ENCODE assay signal across 18 mouse cellular contexts in the genomic region with DNA sequence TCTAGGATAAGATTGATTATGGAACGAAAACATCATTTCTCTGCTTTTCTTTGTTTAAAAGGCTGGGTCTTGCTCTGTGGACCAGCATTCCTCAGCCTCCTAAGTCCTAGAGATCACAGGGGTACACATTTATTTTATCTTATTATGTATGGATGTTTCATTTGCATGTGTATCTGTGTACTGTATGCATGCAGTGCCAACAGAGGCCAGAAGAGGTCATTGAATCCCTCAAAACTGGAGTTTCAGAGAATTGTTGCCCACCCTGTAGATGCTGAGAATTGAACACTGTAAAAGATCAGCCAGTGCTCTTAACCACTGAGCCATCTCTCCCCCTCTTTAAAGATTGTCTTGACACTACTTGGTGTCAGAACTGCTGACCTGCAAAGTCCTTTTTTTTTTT.
A peak's percentile ranks its signal among the peaks of the same experiment; 100 is the strongest.
DNase-seq lines count a peak whose midpoint lies in the region; ATAC-seq and TF ChIP-seq lines count a peak whose summit lies in the region.
"Had no signal": no experiment of that assay in that cellular context is flagged by ENCODE, and none has a peak within 500 bp of the region (broad histone marks: within the 10 kb centered on the region; RNA-seq: fewer than 3 reads in every experiment).

No protein-coding gene starts in this region.

- H3K9ac ChIP-seq in heart, adult 2 months (ENCODE audit: low read depth, low read length), result no peak overlapping the region
- H3K9ac ChIP-seq in heart, embryonic 11.5 days (ENCODE audit: low read depth, low read length), result no peak overlapping the region
- H3K9ac ChIP-seq: liver, embryonic 12.5 days; lung, embryonic 15.5 days; neural tube, embryonic 15.5 days; stomach, embryonic 15.5 days had no signal

- no peaks in the 10 kb centered on the region for H3K9me3 ChIP-seq in heart, embryonic 11.5 days (replicated peaks; ENCODE audit: control insufficient read depth, low read length)
- no peaks in the 10 kb centered on the region for H3K9me3 ChIP-seq in E14TG2a.4 (ENCODE audit: low read length)
- H3K9me3 ChIP-seq: liver, embryonic 12.5 days; lung, embryonic 15.5 days; neural tube, embryonic 15.5 days; stomach, embryonic 15.5 days had no signal

- DNase-seq in heart, adult 2 months, result no peak
- no peak for DNase-seq in left cerebral cortex, adult 2 months (ENCODE audit: extremely low spot score in 1 of 2, low spot score in 2 of 2)
- no peak for DNase-seq in left cerebral cortex, adult 9 months (ENCODE audit: low spot score in 2 of 2)
- DNase-seq in ZHBTc4 (ENCODE audit: low read depth, low spot score), result peak; percentile 6
- no peak for DNase-seq in neural tube, embryonic 10.5 days (ENCODE audit: extremely low spot score, low spot score)
- DNase-seq: cerebellum, adult 2 months; gastrocnemius, postnatal 25 days; layer of hippocampus, postnatal 36 days; midbrain, embryonic 14.5 days had no signal

- no peak overlapping the region for H3K27ac ChIP-seq in heart, adult 2 months
- H3K27ac ChIP-seq in heart, embryonic 11.5 days (ENCODE audit: low read depth, low read length), result no peak overlapping the region
- H3K27ac ChIP-seq in left cerebral cortex, adult 2 months, result no peak overlapping the region
- H3K27ac ChIP-seq: liver, embryonic 12.5 days; lung, embryonic 15.5 days; neural tube, embryonic 15.5 days; stomach, embryonic 15.5 days had no signal

- no peaks in the 10 kb centered on the region for H3K79me2 ChIP-seq in heart, adult 2 months (replicated peaks; ENCODE audit: control insufficient read depth, insufficient read depth, low read length)

- H3K4me3 ChIP-seq in heart, adult 2 months, result no peak overlapping the region
- H3K4me3 ChIP-seq in heart, embryonic 11.5 days (ENCODE audit: low read depth, low read length), result no peak overlapping the region
- H3K4me3 ChIP-seq in left cerebral cortex, adult 2 months, result no peak overlapping the region
- no peak overlapping the region for H3K4me3 ChIP-seq in E14TG2a.4 (replicated peaks; ENCODE audit: low read length)
- H3K4me3 ChIP-seq: liver, embryonic 12.5 days; lung, embryonic 15.5 days; myocyte; neural tube, embryonic 15.5 days; stomach, embryonic 15.5 days had no signal

- WGBS in heart, adult 2 months, result 52% methylated on average over 1 of the region's 1 CpGs
- WGBS in heart, embryonic 11.5 days (ENCODE audit: insufficient replicate concordance), result 75% methylated on average over 1 of the region's 1 CpGs

- TF ChIP-seq CTCF in heart, adult 2 months (IDR thresholded peaks at IDR 0.05), result peak; percentile 18; the same call in 1 of the 2 replicates
- TF ChIP-seq CTCF in left cerebral cortex, adult 2 months (IDR thresholded peaks at IDR 0.05), result peak; percentile 18
- TF ChIP-seq CTCF in E14TG2a.4 (conservative IDR thresholded peaks at IDR 0.05; ENCODE audit: low read length), result peak; percentile 21

- H3K4me1 ChIP-seq in heart, adult 2 months (ENCODE audit: control insufficient read depth, insufficient read depth, low read length), result no peaks in the 10 kb centered on the region
- H3K4me1 ChIP-seq in heart, embryonic 11.5 days (ENCODE audit: control insufficient read depth, insufficient read depth, low read length), result no peaks in the 10 kb centered on the region
- H3K4me1 ChIP-seq in E14TG2a.4 (replicated peaks; ENCODE audit: low read depth, low read length), result no peaks in the 10 kb centered on the region
- H3K4me1 ChIP-seq: liver, embryonic 12.5 days; lung, embryonic 15.5 days; stomach, embryonic 15.5 days had no signal

- H3K36me3 ChIP-seq in heart, adult 2 months (ENCODE audit: control insufficient read depth, insufficient read depth, low read length), result no peaks in the 10 kb centered on the region
- no peaks in the 10 kb centered on the region for H3K36me3 ChIP-seq in heart, embryonic 11.5 days (ENCODE audit: control insufficient read depth, insufficient read depth, low read length)
- no peaks in the 10 kb centered on the region for H3K36me3 ChIP-seq in E14TG2a.4 (ENCODE audit: insufficient read depth, low read length)
- H3K36me3 ChIP-seq: G1E; liver, embryonic 12.5 days; lung, embryonic 15.5 days; neural tube, embryonic 15.5 days; stomach, embryonic 15.5 days had no signal

- no peaks in the 10 kb centered on the region for H3K27me3 ChIP-seq in heart, adult 2 months (ENCODE audit: control insufficient read depth, insufficient read depth, low read length)
- H3K27me3 ChIP-seq in heart, embryonic 11.5 days (ENCODE audit: control insufficient read depth, insufficient read depth, low read length), result no peaks in the 10 kb centered on the region
- no peaks in the 10 kb centered on the region for H3K27me3 ChIP-seq in E14TG2a.4 (ENCODE audit: insufficient read depth, low read length)
- H3K27me3 ChIP-seq: liver, embryonic 12.5 days; lung, embryonic 15.5 days; neural tube, embryonic 15.5 days; stomach, embryonic 15.5 days had no signal

- TF ChIP-seq POLR2A in heart, adult 2 months (IDR thresholded peaks at IDR 0.05; ENCODE audit: insufficient read depth, low read depth, low read length), result no peak

- no peak overlapping the region for H3K4me2 ChIP-seq in heart, embryonic 11.5 days
- H3K4me2 ChIP-seq: liver, embryonic 12.5 days; lung, embryonic 15.5 days; neural tube, embryonic 15.5 days; stomach, embryonic 15.5 days had no signal

- intact Hi-C loops in heart, adult 2 months (cut with DNase I), result no loop called here
- intact Hi-C loops in left cerebral cortex, adult 2 months (cut with DNase I), result no loop called here

- TF ChIP-seq EP300 in heart, adult 2 months (IDR thresholded peaks at IDR 0.05; ENCODE audit: insufficient read depth, low read depth, low read length), result no peak

- no peak for ATAC-seq in heart, embryonic 11.5 days (replicated peaks; ENCODE audit: insufficient number of reproducible peaks, low FRiP score, low TSS enrichment)
- ATAC-seq in CD4-positive, CD25-positive, alpha-beta regulatory T cell, adult 4 months, result no peak
- ATAC-seq: liver, embryonic 12.5 days had no signal
